Mouse (Mus musculus): ENCODE results near the gene Fance.
"Not testable (repeated sequence)": the region's sequence is repeated elsewhere in the genome, so short reads cannot be mapped to it uniquely, and the experiment has no call there.

The Fance gene

DNA sequence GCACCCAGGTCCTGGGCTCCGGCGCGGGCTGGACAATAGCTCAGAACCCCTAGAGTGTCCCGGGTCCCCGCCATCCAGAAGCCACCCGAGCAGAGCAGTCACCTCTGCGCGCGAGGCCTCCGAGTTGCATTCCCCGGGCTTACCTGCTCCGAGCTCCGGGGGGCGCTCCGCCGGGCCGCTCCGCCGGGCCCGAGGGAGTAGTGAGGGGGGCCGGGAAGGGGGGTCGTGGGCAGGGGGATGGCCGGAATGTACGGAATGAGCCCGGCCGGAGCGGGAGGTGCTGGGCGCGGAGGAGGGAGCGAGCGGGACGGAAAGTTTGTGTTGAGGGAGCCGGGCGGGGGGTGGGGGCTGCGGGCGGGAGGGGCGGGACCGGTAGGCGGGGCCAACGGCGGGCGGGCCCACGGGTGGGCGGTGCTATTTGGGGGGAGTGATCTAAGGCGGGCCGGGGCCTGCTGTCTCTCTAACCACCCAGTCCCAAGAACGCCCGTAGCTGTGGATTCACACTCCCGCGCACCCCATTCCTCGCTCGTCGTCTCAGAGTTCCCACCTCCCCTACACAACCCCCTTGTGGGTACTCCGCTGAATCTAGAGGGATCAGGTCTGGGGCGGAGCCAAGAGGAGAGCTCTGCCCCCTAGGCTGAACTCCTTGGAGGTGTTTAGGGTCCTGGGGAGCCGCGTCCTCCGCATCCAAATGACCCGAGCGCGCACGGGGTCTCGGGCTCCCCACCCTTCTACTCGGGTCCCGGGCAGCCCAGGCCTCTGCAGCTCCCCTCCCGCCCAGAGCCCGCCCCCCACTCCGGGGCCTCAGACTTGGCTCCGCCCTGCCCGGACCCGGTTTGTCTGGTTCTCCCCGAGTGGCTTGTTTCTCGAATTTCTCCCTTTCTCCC lies 37.4 kb downstream of the Fance start, which contains the start of gene Tead3:
Tead3 (minus strand) TSS at position 352 of the 887 bp plus-strand sequence.
- peak; percentile 28 for DNase-seq

DNA sequence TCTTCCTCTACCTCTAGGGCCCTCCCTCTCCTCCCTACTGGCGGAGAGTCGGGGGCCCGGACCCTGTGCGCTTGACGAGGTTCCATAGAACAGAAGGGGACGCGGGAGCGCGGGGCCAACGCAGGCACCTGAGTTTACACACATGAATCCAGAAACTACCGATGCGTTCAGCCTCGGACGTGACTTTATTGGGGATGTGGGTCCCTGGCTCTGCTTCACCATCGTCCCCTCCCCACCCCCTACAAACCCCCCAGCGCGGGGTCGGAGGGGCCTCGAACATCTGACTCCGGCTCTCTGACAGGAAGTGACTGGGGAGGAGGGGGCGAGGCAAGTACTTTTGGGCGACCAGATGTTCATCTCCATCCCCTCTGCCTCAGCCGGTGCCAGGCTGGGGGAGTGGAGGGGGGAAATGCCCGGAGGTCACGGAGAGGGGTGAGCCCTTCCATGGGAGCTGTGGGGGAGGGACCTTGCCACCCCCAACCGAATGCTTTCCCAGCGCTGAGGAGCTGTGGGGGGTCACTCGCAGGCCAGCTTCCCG lies 38.1 kb downstream of the Fance start:
- DNase-seq, result no peak

DNA sequence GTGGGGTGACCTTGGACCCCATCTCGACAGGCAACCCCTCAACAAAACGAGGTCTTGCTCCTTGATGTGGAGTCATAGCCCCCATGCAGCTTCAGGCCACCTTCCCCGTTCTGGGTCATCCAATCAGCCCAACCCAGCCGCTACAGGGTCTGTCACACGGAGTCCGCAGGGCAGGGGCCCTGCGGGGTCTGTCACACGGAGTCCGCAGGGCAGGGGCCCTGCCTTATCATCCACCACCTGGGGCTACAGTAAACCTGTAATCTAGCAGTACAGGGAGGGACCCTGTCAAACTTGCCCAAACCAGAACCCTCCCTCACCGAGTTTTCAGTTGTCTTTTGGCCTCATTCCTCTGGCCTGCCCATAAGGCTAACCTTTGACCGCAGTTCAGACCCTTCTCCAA lies 38.7 kb downstream of the Fance start:
- DNase-seq, result no peak

GRCm38 (mm10) chr17:28355871-28356270 lies 42.6 kb downstream of the Fance start:
- no peak for DNase-seq

DNA sequence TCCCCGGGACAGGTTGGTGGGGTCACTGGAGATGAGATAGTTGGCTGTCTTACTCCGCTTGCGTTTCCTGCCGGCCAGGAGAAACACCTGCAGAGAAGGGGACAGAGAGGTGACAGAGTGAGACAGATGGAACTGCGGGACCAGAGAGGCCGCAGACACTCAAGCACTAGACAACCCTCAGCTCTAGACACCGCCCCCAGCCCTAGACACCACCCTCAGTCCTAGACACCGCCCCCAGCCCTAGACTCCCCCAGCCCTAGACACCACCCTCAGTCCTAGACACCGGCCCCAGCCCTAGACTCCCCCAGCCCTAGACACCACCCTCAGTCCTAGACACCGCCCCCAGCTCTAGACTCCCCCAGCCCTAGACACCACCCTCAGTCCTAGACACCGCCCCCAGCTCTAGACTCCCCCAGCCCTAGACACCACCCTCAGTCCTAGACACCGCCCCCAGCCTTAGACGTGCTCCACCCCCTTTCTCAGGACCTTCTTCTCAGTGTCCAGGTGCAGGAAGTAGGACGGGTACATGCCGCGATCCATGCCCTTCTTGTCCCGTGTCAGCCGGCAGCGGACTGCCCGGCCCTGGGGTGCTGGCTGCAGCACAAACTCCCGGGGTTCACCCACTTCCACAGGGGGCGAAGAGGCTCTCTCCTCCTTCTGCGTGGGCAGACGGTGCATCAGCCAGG lies 45.4 kb downstream of the Fance start:
- DNase-seq, result not testable (repeated sequence)

DNA sequence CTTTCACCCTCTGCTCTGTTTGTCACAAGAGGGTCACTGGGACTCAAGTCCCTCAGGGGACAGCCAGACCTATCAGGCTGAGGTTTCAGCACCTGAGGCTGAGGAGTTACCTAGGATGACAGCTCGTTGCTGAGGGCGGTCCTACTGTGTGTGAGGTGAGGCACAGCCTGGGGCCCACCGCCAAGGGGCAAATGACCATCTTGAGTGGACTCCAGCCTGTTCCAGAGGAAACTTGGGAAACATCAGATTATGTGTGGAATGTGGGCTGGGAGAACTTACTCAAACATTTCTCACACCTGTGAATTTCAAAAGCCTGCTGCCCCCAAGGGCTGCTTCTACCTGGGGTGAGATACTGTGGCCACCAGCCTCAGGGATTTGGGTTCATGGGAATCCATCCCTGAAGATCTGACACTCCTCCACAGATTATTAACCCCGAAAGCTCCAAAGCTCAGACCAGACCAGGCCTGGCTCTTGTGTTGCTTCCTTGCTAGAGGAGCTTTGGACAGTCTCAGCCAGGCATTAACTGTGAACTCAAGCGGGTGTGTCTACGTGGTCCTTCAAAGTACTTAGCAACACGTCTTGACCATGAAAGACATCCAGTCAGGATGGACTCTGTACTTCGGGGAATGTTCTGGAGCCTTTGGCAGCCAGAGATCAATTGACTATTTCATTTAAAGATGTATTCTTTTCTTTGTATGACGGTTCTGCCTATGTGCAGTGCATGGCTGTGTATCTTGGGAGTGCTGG lies 47.4 kb downstream of the Fance start:
- DNase-seq, result no peak

DNA sequence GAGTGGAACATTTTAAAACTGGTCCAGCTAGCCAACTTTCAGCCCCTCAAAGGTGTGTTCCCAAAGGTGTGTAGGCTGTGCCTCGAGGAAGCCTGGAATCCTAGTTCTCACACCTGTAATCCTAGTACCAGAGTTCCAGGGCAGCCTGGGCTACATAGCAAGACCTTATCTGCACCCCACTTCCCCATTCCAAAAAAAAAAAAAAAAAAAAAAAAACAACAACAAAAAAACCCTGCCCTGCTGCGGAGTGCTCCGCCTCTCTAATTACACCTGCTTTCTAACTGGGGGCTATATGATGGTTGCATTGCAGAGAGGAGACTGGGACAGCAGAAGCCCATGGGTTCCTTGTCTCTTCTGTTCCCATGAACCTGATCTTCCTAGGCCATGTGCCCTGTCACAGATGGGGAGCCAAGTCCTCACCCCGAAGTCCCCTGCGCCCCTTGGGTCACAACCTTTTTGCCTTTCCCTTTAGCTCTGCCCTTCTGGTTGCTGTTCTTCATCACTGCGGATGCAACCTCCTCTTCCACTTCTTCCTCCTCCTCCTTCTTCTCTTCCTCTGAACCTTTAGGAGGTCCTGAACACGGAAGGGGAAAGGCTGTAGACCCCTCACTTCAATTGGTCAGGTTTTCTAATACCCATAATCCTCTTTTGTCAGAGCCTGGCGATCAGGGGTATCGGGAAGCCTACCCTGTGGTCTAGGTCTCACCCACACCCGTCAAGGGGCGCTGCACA lies 48.8 kb downstream of the Fance start:
- DNase-seq, result no peak

- no peak for DNase-seq
Measured at GRCm38 (mm10) chr17:28362653-28363292, 49.5 kb downstream of the Fance start.

DNA sequence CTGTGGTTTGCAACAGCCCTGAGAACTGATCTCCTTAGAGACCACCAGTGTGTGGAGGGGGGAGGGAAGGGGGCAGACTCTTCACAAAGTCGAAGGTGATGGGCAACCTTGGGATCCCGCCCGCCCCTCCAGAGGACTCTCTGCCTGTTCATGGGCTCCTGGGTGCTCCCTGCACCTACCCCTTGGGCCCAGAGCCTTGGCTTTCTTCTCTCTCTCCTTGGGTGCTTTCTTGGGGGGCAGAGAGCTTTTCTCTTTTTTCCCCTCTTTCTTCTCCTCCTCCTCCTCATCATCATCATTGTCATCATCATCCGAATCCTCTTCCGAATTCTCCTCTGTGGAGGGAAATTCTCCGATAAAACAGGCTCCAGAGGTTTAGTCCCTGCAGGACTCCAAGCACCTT lies 50.2 kb downstream of the Fance start:
- DNase-seq, result no peak

DNA sequence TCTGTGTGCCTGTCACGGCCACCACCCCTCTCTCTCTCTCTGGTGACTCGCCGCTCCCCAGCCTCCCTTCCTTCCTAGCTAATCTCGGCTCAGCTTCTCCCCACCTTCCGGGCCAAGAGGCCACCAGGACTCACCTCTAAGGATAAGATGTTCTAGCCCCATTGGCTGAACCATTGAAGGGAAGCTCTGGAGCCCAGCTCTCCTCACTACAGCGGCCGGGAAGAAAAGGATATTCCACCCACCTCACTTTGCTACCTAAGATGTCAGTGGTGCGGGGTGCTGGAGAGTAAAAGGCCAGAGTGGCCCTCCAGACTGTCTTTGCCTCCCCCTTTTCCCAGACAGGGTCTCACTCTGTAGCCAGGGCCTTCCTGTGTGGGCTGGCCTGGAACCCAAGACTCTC lies 51.8 kb downstream of the Fance start, which contains the start of gene Tulp1:
Tulp1 (minus strand) TSS at position 101 of the 400 bp plus-strand sequence.
- DNase-seq, result no peak

DNA sequence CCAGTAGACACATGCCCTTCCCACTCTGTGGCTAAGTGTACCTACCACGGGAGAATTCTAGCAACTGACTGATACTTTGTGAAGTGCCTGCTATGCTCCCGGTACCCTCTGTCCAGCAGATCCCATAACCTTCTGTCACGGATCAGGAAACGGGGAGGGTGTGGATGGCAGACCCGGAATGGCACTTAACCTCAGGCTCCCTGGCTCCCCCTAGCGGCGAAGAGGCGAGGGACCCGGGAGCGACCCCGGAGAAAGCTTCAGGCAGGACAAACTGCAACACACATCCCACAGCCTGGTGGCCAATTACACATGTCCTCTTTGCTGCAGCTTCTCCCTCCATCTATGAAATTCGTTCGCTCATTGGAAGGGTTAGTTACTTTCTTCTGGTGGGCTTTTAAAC lies 55.1 kb downstream of the Fance start:
- DNase-seq, result peak; percentile 26

DNA sequence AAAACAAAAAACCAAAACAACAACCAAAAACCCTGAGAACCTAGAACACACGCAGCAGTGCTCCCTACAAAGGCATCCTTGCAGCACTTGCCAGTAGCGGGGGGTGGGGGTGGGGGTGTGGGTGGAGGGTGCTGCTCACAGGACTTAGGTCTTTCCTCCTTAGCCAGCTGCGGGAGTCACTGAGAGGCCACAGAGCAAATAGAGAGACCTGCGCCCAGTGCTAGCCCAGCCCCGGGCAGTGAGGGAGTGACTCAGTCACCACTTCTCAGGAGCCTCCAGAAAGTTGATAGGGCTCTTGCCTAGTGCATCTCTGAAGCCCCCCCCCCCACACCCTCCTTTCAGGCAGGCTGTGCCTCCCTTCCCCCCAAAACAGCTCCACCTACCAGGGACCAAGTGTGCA lies 55.7 kb downstream of the Fance start:
- DNase-seq, result no peak

DNA sequence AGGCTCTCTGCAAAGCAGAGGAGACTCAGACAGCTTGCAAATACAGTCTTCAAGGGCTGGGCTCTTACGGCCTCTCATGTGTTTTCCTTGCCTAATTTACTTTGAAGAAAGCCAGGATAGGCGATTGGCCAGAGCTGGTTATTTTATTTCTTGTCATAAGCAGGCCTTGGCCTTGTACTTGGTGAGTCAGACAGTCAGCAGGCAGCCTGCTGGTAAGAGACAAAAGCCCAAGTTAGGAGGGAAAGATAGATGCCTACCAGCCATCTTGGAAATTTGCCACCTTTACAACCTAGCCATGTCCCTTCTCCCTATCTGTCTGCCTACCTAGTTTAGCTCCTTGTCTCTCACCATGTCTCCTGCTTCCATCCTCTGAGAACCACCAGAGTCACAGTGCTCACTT lies 58.0 kb downstream of the Fance start:
- DNase-seq, result no peak

DNA sequence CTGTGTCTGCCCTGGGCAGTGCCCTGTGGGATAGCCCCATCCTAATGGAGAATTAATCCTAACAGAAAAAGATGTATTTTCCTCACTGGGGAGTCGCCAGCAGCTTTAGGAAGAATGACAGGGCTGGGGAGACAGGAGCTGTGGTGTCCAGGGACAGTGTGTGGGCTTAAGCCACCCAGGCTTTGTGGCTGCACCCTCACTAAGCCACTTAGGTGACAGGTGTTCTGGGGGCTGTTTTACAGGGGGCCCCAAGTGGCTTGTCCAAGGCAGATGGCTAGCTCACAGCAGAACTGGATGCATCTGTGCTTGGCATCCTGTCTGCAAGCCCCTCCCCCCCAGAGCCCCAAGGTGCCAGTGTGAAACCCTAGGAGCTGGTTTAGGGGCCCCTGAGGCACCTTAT lies 58.6 kb downstream of the Fance start:
- no peak for DNase-seq

DNA sequence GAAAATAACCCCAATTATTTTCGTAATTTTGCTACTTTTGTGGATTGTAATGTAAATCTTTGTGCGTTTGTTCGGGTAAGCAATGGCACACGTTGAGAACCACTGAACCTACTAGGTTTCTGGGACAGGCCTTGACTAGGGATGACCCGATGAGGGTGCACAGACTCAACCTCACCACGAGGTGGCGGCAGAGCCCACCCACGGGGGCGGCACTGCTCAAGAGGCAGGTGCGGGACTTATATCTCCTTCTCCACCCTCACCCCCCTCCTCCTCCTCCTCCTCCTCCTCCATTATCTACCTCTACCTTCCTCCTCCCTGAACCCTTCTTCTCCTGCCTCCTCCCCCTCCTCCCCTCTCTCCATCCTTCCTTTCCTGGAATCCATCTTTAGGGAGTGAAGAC lies 60.5 kb downstream of the Fance start:
- no peak for DNase-seq

GRCm38 (mm10) chr17:28374494-28374893 lies 61.2 kb downstream of the Fance start:
- DNase-seq, result no peak

GRCm38 (mm10) chr17:28375592-28376061 lies 62.3 kb downstream of the Fance start:
- DNase-seq, result no peak
